8 mouse cellular contexts compared by ENCODE assay signal in the genomic region with DNA sequence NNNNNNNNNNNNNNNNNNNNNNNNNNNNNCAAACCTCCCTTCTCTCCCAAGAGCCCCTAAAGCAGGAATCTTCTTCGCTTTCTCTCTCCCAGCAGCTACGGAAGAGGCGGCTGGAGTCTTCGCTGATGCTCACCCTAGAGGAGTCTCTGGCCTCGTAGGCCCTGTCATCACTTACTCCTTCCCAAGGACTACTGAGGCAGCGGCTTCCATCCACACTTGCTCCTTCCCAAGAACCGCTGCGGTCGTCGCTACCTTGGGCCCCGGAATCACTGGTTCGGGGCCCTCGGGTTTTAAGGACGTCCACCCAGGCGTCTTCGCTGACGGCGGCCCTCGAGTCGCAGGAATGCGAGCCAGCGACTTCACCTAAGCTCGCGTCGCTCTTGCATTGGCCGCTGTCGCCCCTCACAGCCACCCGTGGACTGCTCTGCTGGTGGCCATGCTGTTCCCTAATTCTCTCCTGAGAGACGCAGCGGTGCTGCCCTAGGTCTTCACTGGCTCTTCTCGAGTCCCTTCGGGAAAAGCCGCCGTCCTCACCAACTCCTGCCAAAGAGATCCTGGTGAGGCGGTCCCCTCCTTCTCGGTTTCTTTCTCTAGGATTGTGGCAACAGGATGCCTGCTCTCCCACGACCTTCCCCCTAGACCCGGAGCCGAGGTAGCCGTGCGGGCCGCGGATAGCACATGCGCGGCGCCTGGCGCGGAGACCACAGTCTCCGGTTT. TPM values are rescaled to one million over a fixed set of nuclear protein-coding genes. Genes with fewer than 3 reads are reported as not detected.
DNase-seq lines count a peak whose midpoint lies in the region; ATAC-seq and TF ChIP-seq lines count a peak whose summit lies in the region.

No protein-coding gene starts in this region.

- ATAC-seq in heart, embryonic 14.5 days (ENCODE audit: insufficient number of reproducible peaks, insufficient read depth, low FRiP score, low read depth), result peak; percentile 78
- ATAC-seq in forebrain, embryonic 12.5 days (ENCODE audit: low FRiP score), result peak; percentile 74
- peak; percentile 44; the same call in 1 of the 2 replicates for ATAC-seq in limb, embryonic 15.5 days (ENCODE audit: insufficient number of reproducible peaks, low FRiP score, low TSS enrichment, low read depth)
- peak; percentile 83 for ATAC-seq in midbrain, postnatal 0 days (ENCODE audit: low FRiP score)

- no peak for TF ChIP-seq CTCF in midbrain, postnatal 0 days (IDR thresholded peaks at IDR 0.05)

- peak overlapping the region in 1 of 2 experiments; percentile 87; a peak in 2 of 4 replicates for H3K27ac ChIP-seq in heart, embryonic 14.5 days (replicated peaks in 1 of 2; ENCODE audit: control insufficient read depth in 1 of 2, insufficient read depth in 1 of 2, low read depth in 2 of 2, low read length in 2 of 2)
- peak overlapping the region; percentile 59; the same call in 1 of the 2 replicates for H3K27ac ChIP-seq in forebrain, embryonic 12.5 days
- H3K27ac ChIP-seq in limb, embryonic 15.5 days, result peak overlapping the region; percentile 84
- peak overlapping the region; percentile 80 for H3K27ac ChIP-seq in midbrain, postnatal 0 days (ENCODE audit: low read depth, low read length)

- peaks cover 2 to 17% of the 10 kb centered on the region in 2 experiments; a peak in 2 of 4 replicates for H3K4me1 ChIP-seq in heart, embryonic 14.5 days (ENCODE audit: control insufficient read depth in 2 of 2, insufficient read depth in 2 of 2, low read length in 2 of 2)
- H3K4me1 ChIP-seq in forebrain, embryonic 12.5 days, result peaks cover 14% of the 10 kb centered on the region
- H3K4me1 ChIP-seq in limb, embryonic 15.5 days, result peaks cover 12% of the 10 kb centered on the region
- H3K4me1 ChIP-seq in midbrain, postnatal 0 days (ENCODE audit: insufficient read depth, low read length), result peaks cover 6% of the 10 kb centered on the region; the same call in 1 of the 2 replicates

- no peaks in the 10 kb centered on the region for H3K27me3 ChIP-seq in heart, embryonic 14.5 days (ENCODE audit: control insufficient read depth, insufficient read depth, low read length)
- H3K27me3 ChIP-seq in forebrain, embryonic 12.5 days, result no peaks in the 10 kb centered on the region
- no peaks in the 10 kb centered on the region for H3K27me3 ChIP-seq in limb, embryonic 15.5 days
- no peaks in the 10 kb centered on the region for H3K27me3 ChIP-seq in midbrain, postnatal 0 days (ENCODE audit: insufficient read depth, low read length)

- H3K9ac ChIP-seq in heart, embryonic 14.5 days (ENCODE audit: low read length), result peak overlapping the region; percentile 88
- peak overlapping the region; percentile 80 for H3K9ac ChIP-seq in forebrain, embryonic 12.5 days
- peak overlapping the region; percentile 46 for H3K9ac ChIP-seq in limb, embryonic 15.5 days
- H3K9ac ChIP-seq in midbrain, postnatal 0 days (replicated peaks; ENCODE audit: low read length, poor library complexity, severe bottlenecking), result peak overlapping the region; percentile 87

- DNase-seq in heart, postnatal 10 days, result no peak
- DNase-seq in MN1 (ENCODE audit: low spot score), result peak; percentile 37
- peak; percentile 21 for DNase-seq in midbrain, postnatal 0 days (ENCODE audit: low spot score)
- DNase-seq in ovary, postnatal 36 days (ENCODE audit: low spot score), result no peak
- DNase-seq in cerebellum, adult 18-20 months, result no peak

- H3K4me2 ChIP-seq in heart, embryonic 14.5 days (ENCODE audit: low read length), result peak overlapping the region; percentile 96
- peak overlapping the region; percentile 98 for H3K4me2 ChIP-seq in forebrain, embryonic 12.5 days
- H3K4me2 ChIP-seq in limb, embryonic 15.5 days, result peak overlapping the region; percentile 95
- peak overlapping the region; percentile 85 for H3K4me2 ChIP-seq in midbrain, postnatal 0 days (ENCODE audit: low read depth, low read length, poor library complexity, severe bottlenecking)

- peak overlapping the region; percentile 92 to 95 for H3K4me3 ChIP-seq in heart, embryonic 14.5 days (ENCODE audit: control insufficient read depth in 1 of 2, insufficient read depth in 1 of 2, low read depth in 1 of 2, low read length in 2 of 2)
- H3K4me3 ChIP-seq in forebrain, embryonic 12.5 days (replicated peaks), result peak overlapping the region; percentile 81
- peak overlapping the region; percentile 71 for H3K4me3 ChIP-seq in limb, embryonic 15.5 days
- peak overlapping the region; percentile 72 for H3K4me3 ChIP-seq in midbrain, postnatal 0 days (ENCODE audit: low read depth, low read length)

- no peaks in the 10 kb centered on the region for H3K9me3 ChIP-seq in heart, embryonic 14.5 days (ENCODE audit: control insufficient read depth, low read length)
- no peaks in the 10 kb centered on the region for H3K9me3 ChIP-seq in forebrain, embryonic 12.5 days
- H3K9me3 ChIP-seq in limb, embryonic 15.5 days, result no peaks in the 10 kb centered on the region
- H3K9me3 ChIP-seq in midbrain, postnatal 0 days (ENCODE audit: low read length), result no peaks in the 10 kb centered on the region

- WGBS in heart, embryonic 14.5 days, result 1% methylated on average over 49 of the region's 49 CpGs
- 1% methylated on average over 49 of the region's 49 CpGs for WGBS in forebrain, embryonic 12.5 days
- WGBS in limb, embryonic 15.5 days, result 2% methylated on average over 49 of the region's 49 CpGs
- under 1% methylated on average over 46 of the region's 49 CpGs for WGBS in midbrain, postnatal 0 days

- peaks cover 22% of the 10 kb centered on the region for H3K36me3 ChIP-seq in heart, embryonic 14.5 days (ENCODE audit: control insufficient read depth, insufficient read depth, low read length)
- peaks cover 10% of the 10 kb centered on the region for H3K36me3 ChIP-seq in forebrain, embryonic 12.5 days (replicated peaks)
- H3K36me3 ChIP-seq in limb, embryonic 15.5 days, result peaks cover 8% of the 10 kb centered on the region; the same call in 1 of the 2 replicates
- H3K36me3 ChIP-seq in midbrain, postnatal 0 days (ENCODE audit: insufficient read depth, low read length), result no peaks in the 10 kb centered on the region; the same call in 1 of the 2 replicates

- intact Hi-C loops in heart, postnatal 10 days (cut with DNase I), result loop anchor here (2.0 to 10.0 kb wide), 3 partner anchors 104 to 328 kb away; a partner anchor contains a TSS

RNA-seq across cellular contexts. Expression of a gene that starts 0.5 kb away (rescaled TPM):
- polyA plus RNA-seq in heart, embryonic 14.5 days (2014; fragmentation: Nextera tagmentation; extraction: Ambion mirVana), result 2.6 and 3.2 TPM in 2 replicates
- total RNA-seq in heart, postnatal 10 days (2021), result 1 to 10 TPM; 1.9 to 2.1 TPM
- 11.9 and 15.4 TPM in 2 replicates for polyA plus RNA-seq in forebrain, embryonic 12.5 days (2016; fragmentation: Nextera tagmentation; extraction: Ambion mirVana)
- polyA plus RNA-seq in limb, embryonic 15.5 days (2015; fragmentation: Nextera tagmentation; extraction: Ambion mirVana), result 5.7 and 6.1 TPM in 2 replicates
- 25.8 and 29.3 TPM in 2 replicates for total RNA-seq in midbrain, postnatal 0 days (2014; rRNA removed)
- polyA plus RNA-seq in midbrain, postnatal 0 days (2015; fragmentation: Nextera tagmentation; extraction: Ambion mirVana), result 20.6 and 23.0 TPM in 2 replicates

RNA-seq across cellular contexts. Expression of a gene that starts 33.3 kb away (rescaled TPM):
- polyA plus RNA-seq in heart, embryonic 14.5 days (2014; fragmentation: Nextera tagmentation; extraction: Ambion mirVana), result 12.8 and 14.0 TPM in 2 replicates
- 10 to 100 TPM; 28.6 to 39.2 TPM for total RNA-seq in heart, postnatal 10 days (2021)
- 31.3 and 34.5 TPM in 2 replicates for polyA plus RNA-seq in forebrain, embryonic 12.5 days (2016; fragmentation: Nextera tagmentation; extraction: Ambion mirVana)
- 18.8 and 23.0 TPM in 2 replicates for polyA plus RNA-seq in limb, embryonic 15.5 days (2015; fragmentation: Nextera tagmentation; extraction: Ambion mirVana)
- 34.6 and 37.3 TPM in 2 replicates for total RNA-seq in midbrain, postnatal 0 days (2014; rRNA removed)
- 11.2 and 14.7 TPM in 2 replicates for polyA plus RNA-seq in midbrain, postnatal 0 days (2015; fragmentation: Nextera tagmentation; extraction: Ambion mirVana)

Comparison
In these comparisons a context has a peak if more than half of its experiments do, and no peak if none do; other contexts are left out.
1. DNase-seq: peak in MN1 (single experiment) and midbrain, postnatal 0 days (single experiment); none in heart, postnatal 10 days (0 of 2), ovary, postnatal 36 days (single experiment) and cerebellum, adult 18-20 months (0 of 2).
2. Peak in every context shown above with its lines, with median percentiles within 50 percentile points of each other: ATAC-seq, H3K4me2 ChIP-seq, H3K4me3 ChIP-seq and H3K9ac ChIP-seq.